Mouse (Mus musculus) small intestine, adult 2 months (tissue): ENCODE results near the gene Mecom.

ENCODE experiments used
- CTCF ChIP-seq: fragments of 200-500 bp; IDR thresholded peaks from 2 replicates; pipeline ENCODE4 v1.5.1; 2012; ENCODE audit warnings: low read depth, mild to moderate bottlenecking, control low read depth, inconsistent platforms, low read length, moderate library complexity, mixed read lengths; ENCODE audit not compliant: insufficient replicate concordance, insufficient read length; ENCODE audit errors: extremely low read depth
- POLR2A ChIP-seq: fragments of 200-500 bp; IDR thresholded peaks from 2 replicates; pipeline ENCODE4 v1.6.1; 2012; ENCODE audit warnings: low read depth, mild to moderate bottlenecking, control low read depth, inconsistent platforms, low read length, moderate library complexity

- TF ChIP-seq CTCF (no peak), POLR2A (no peak)
Measured at GRCm38 (mm10) chr3:30237493-30237892, 310.3 kb downstream of the Mecom start.
